Mouse (Mus musculus) cortical plate, adult 2 months (tissue): ENCODE results near the gene Rnaseh2b. TPM values are rescaled to one million over a fixed set of nuclear protein-coding genes. Genes with fewer than 3 reads are reported as not detected.

ENCODE experiments used
- H3K27ac ChIP-seq: fragments of 200-500 bp; 2 replicates; pipeline ENCODE4 v1.5.1; 2012; ENCODE audit warnings: low read length, control low read depth, inconsistent platforms; ENCODE audit not compliant: insufficient read depth
- H3K4me1 ChIP-seq: fragments of 200-500 bp; 2 replicates; pipeline ENCODE4 v1.6.1; 2011; ENCODE audit warnings: low read length; ENCODE audit not compliant: control insufficient read depth, insufficient read depth
- H3K4me3 ChIP-seq: fragments of 200-500 bp; 2 replicates; pipeline ENCODE4 v1.5.1; 2011; ENCODE audit warnings: mild to moderate bottlenecking, low read length, control low read depth; ENCODE audit not compliant: insufficient read depth
- CTCF ChIP-seq: fragments of 200-500 bp; IDR thresholded peaks from 2 replicates; pipeline ENCODE4 v1.5.1; 2011; ENCODE audit warnings: mild to moderate bottlenecking, control low read depth, low read length; ENCODE audit not compliant: insufficient read depth; ENCODE audit errors: extremely low read depth
- POLR2A ChIP-seq: fragments of 200-500 bp; IDR thresholded peaks from 2 replicates; pipeline ENCODE4 v1.6.1; 2011; ENCODE audit warnings: mild to moderate bottlenecking, low read length, control low read depth; ENCODE audit not compliant: insufficient read depth; ENCODE audit errors: extremely low read depth
- polyA plus RNA-seq: library from polyadenylated mRNA; depleted of rRNA; stranded (reverse); fragments of >200 nt; gene quantifications from 2 replicates; pipeline ENCODE4 v1.2.3, GENCODE M21; 2012

Gene Rnaseh2b
- polyA plus RNA-seq, 1 experiment: 11.5 TPM

- no peak for TF ChIP-seq POLR2A
- no peak for TF ChIP-seq CTCF
- Histone ChIP-seq H3K4me1 (no peaks in the 10 kb centered on the region), H3K27ac (no peak overlapping the region), H3K4me3 (no peak overlapping the region)
Observed at GRCm38 (mm10) chr14:62350890-62351289, 58.5 kb downstream of the Rnaseh2b start.

- TF ChIP-seq CTCF (no peak), POLR2A (no peak)
- Histone ChIP-seq H3K27ac (no peak overlapping the region), H3K4me3 (no peak overlapping the region), H3K4me1 (no peaks in the 10 kb centered on the region)
Observed at GRCm38 (mm10) chr14:62353372-62353771, 61.0 kb downstream of the Rnaseh2b start.

- H3K4me3 ChIP-seq: no peak overlapping the region
- no peak overlapping the region for H3K27ac ChIP-seq
- no peaks in the 10 kb centered on the region for H3K4me1 ChIP-seq
- TF ChIP-seq CTCF: no peak
- no peak for TF ChIP-seq POLR2A
Observed at GRCm38 (mm10) chr14:62353793-62354192, 61.4 kb downstream of the Rnaseh2b start.

- Histone ChIP-seq H3K4me3 (no peak overlapping the region), H3K27ac (no peak overlapping the region), H3K4me1 (no peaks in the 10 kb centered on the region)
- TF ChIP-seq CTCF (no peak), POLR2A (no peak)
Observed at GRCm38 (mm10) chr14:62355201-62355600, 62.8 kb downstream of the Rnaseh2b start.

- Histone ChIP-seq H3K27ac (no peak overlapping the region), H3K4me3 (no peak overlapping the region), H3K4me1 (no peaks in the 10 kb centered on the region)
- TF ChIP-seq CTCF: no peak
- no peak for TF ChIP-seq POLR2A
Observed at GRCm38 (mm10) chr14:62361263-62361980, 69.0 kb downstream of the Rnaseh2b start.

GRCm38 (mm10) chr14:62363774-62364173 lies 71.4 kb downstream of the Rnaseh2b start:
- Histone ChIP-seq H3K27ac (no peak overlapping the region), H3K4me1 (no peaks in the 10 kb centered on the region), H3K4me3 (no peak overlapping the region)
- TF ChIP-seq CTCF (no peak), POLR2A (no peak)

- TF ChIP-seq POLR2A: no peak
- no peak for TF ChIP-seq CTCF
- peaks cover 1% of the 10 kb centered on the region; the same call in 1 of the 2 replicates for H3K4me1 ChIP-seq
Observed at GRCm38 (mm10) chr14:62370819-62371218, 78.4 kb downstream of the Rnaseh2b start.

GRCm38 (mm10) chr14:62374001-62374400 lies 81.6 kb downstream of the Rnaseh2b start:
- H3K27ac ChIP-seq: no peak overlapping the region
- no peak for TF ChIP-seq POLR2A
- no peak for TF ChIP-seq CTCF
- H3K4me1 ChIP-seq: peaks cover 2% of the 10 kb centered on the region; the same call in 1 of the 2 replicates
- H3K4me3 ChIP-seq: no peak overlapping the region

More at GRCm38 (mm10) chr14:62370819-62371218, 78.4 kb downstream of the Rnaseh2b start:
- H3K4me3 ChIP-seq: no peak overlapping the region
- H3K27ac ChIP-seq: no peak overlapping the region

- TF ChIP-seq POLR2A (no peak), CTCF (no peak)
- Histone ChIP-seq H3K4me1 (peaks cover 2% of the 10 kb centered on the region; the same call in 1 of the 2 replicates), H3K4me3 (no peak overlapping the region), H3K27ac (no peak overlapping the region)
Observed at GRCm38 (mm10) chr14:62375694-62376093, 83.3 kb downstream of the Rnaseh2b start.

- TF ChIP-seq POLR2A: no peak
- H3K27ac ChIP-seq: no peak overlapping the region
Observed at GRCm38 (mm10) chr14:62376115-62376514, 83.7 kb downstream of the Rnaseh2b start.

More at GRCm38 (mm10) chr14:62376115-62376514, 83.7 kb downstream of the Rnaseh2b start:
- H3K4me1 ChIP-seq: peaks cover 4% of the 10 kb centered on the region
- H3K4me3 ChIP-seq: no peak overlapping the region
